Mouse (Mus musculus) megakaryocyte-erythroid progenitor cell, adult 5 weeks (primary cell): ENCODE data around the gene Acan. TPM values are rescaled to one million over a fixed set of nuclear protein-coding genes. Genes with fewer than 3 reads are reported as not detected.

ENCODE experiments used
- polyA plus RNA-seq: library from polyadenylated mRNA; stranded (reverse); fragments of >175 nt; gene quantifications from 2 replicates; pipeline ENCODE4 v1.2.3, GENCODE M21; 2012

Acan gene
- polyA plus RNA-seq = not detected in 2 replicates

DNA sequence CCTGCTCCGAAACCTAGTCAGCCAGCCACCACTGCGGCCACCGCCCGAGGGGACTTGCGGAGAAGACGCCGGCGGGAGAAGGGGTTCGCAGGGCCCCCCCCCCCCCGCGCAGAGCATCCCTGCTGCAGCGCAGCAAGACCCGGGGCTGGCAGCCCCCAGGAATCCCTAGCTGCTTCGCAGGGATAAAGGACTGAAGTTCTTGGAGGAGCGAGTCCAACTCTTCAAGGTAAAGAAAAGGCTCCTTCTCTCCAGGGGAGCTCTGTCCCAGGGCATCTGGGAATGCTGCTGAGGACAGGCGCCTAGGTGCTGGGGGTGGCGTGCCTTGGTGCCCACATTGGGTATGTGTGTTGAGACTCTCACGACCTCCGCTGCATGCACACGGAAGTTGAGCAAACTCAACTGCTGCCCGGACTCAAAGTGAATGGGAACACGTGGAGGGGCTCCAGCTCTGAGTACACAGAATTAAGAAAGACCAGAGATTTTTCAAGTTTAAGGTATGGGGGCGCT is at the start of gene Acan:
TSS of gene Acan (plus strand) at position 101 of the 507 bp plus-strand sequence.

DNA sequence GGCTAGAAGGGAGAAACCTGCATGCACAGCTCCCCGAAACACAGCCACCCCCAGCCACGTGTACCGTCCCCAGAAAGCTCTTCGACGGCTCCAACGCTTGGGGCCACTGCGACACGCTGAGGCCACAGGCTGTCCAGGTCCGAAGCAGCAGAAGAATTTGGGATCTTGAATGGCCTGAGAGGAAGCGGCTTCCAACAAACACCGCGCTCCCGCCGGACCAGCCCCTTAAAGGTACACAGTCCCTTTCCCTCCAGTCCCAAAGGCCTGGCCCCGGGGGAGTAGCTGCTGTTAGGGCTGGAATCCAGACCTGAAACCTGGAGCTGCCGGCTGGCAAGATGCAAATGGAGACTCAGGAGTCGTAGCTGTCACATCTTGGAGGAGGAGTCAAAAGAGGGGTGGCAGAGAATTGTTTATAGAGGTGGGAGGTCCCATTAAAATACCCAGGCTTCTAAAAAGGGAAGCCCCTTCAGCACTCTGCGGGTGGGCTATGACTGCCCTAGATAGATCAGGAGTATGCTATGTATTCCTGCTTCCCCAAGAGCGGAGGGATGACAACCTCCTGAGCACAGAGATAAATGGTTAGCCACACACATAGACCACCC is 77.7 kb downstream of the Acan start, which contains the start of gene Hapln3:
TSS of gene Hapln3 (minus strand) at position 176 of the 602 bp plus-strand sequence.

DNA sequence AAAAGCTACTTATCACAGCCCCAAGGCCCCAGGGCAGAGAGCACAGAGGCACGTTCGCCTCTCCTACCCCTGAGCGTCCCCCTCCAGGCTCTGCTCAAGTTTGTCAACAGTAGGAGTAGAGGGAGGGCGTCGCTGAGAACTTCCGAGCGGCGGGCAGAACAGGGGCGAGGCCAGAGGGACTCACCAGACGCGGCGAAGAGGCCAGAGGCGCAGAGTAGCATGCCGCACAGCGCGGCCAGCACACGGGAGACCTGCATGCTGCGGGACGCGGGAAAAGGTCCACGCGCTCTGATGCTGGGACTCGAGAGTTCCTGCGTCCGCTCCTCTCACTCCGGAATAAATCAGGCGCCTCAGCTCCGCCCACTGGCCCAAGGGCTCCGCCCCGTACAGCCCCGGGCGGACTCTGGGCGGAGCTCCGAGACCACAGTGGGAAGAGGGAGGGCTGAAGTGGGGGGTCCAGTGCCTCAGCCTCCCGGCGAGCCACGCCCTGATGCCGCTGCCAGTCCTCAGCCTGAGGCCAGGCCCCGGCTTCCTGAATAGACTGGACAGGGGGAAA is 95.5 kb downstream of the Acan start, which contains the start of gene Mfge8:
TSS of gene Mfge8 (minus strand) at position 350 of the 556 bp plus-strand sequence.

Other genes starting within 250 kb of the Acan start
- gene Det1, start 206.2 kb upstream of the Acan start, polyA plus RNA-seq = 3.9 and 4.4 TPM in 2 replicates
- gene Aen, start 157.6 kb upstream of the Acan start, polyA plus RNA-seq = 38.8 and 49.4 TPM in 2 replicates
- gene Isg20, start 140.1 kb upstream of the Acan start, polyA plus RNA-seq = 26.3 and 29.7 TPM in 2 replicates
- gene Hapln3, start 77.5 kb downstream of the Acan start, polyA plus RNA-seq = not detected in 2 replicates
- gene Mfge8, start 95.6 kb downstream of the Acan start, polyA plus RNA-seq = 57.6 and 69.5 TPM in 2 replicates
- gene Abhd2, start 219.7 kb downstream of the Acan start, polyA plus RNA-seq = 12.0 and 13.8 TPM in 2 replicates